Mouse (Mus musculus): Measurements from ENCODE around the gene Dnaja2.

- TF ChIP-seq BHLHE40 (IDR thresholded peaks at IDR 0.05; ENCODE audit: low read depth, low read length): no peak
- no peak for TF ChIP-seq CTCF (conservative IDR thresholded peaks at IDR 0.05 in 1 of 2, IDR thresholded peaks at IDR 0.05 in 1 of 2; ENCODE audit: low read depth in 2 of 2, low read length in 2 of 2)
- TF ChIP-seq EP300 (IDR thresholded peaks at IDR 0.05; ENCODE audit: low read length): no peak
- no peak for TF ChIP-seq CHD1 (IDR thresholded peaks at IDR 0.05; ENCODE audit: low read depth, low read length)
These were observed 33.5 kb upstream of the Dnaja2 start for GRCm38 (mm10) chr8:85588596-85588995.
